Mouse (Mus musculus) fat pad, adult 2 months (tissue): Measurements from ENCODE around the gene Ctdspl.

Experiments used
- DNase-seq: peaks from one replicate; pipeline ENCODE4 v3.0.0-alpha.2; 2011; ENCODE audit warnings: low read depth, low spot score; ENCODE audit errors: extremely low read depth

The Ctdspl gene

GRCm38 (mm10) chr9:118926111-118926650 lies at the start of gene Ctdspl:
Gene Ctdspl (plus strand): TSS chr9:118926453.
- no peak for DNase-seq

GRCm38 (mm10) chr9:118876902-118877301 lies 49.4 kb upstream of the Ctdspl start:
- DNase-seq = no peak

- no peak for DNase-seq
Observed at GRCm38 (mm10) chr9:118877365-118878008, 48.8 kb upstream of the Ctdspl start.

- DNase-seq = no peak
Observed at GRCm38 (mm10) chr9:118878596-118878995, 47.7 kb upstream of the Ctdspl start.

- no peak for DNase-seq
Observed at GRCm38 (mm10) chr9:118881281-118881945, 44.8 kb upstream of the Ctdspl start.

GRCm38 (mm10) chr9:118881946-118882284 lies 44.3 kb upstream of the Ctdspl start:
- no peak for DNase-seq

- no peak for DNase-seq
Observed at GRCm38 (mm10) chr9:118883150-118883549, 43.1 kb upstream of the Ctdspl start.

GRCm38 (mm10) chr9:118885785-118886184 lies 40.5 kb upstream of the Ctdspl start:
- no peak for DNase-seq

GRCm38 (mm10) chr9:118887201-118887600 lies 39.1 kb upstream of the Ctdspl start:
- DNase-seq = no peak

- no peak for DNase-seq
Observed at GRCm38 (mm10) chr9:118887734-118888133, 38.5 kb upstream of the Ctdspl start.

GRCm38 (mm10) chr9:118890149-118890548 lies 36.1 kb upstream of the Ctdspl start:
- no peak for DNase-seq

GRCm38 (mm10) chr9:118890645-118891044 lies 35.6 kb upstream of the Ctdspl start:
- no peak for DNase-seq

GRCm38 (mm10) chr9:118891068-118891467 lies 35.2 kb upstream of the Ctdspl start:
- no peak for DNase-seq

GRCm38 (mm10) chr9:118891593-118891992 lies 34.7 kb upstream of the Ctdspl start:
- no peak for DNase-seq

- no peak for DNase-seq
Observed at GRCm38 (mm10) chr9:118895101-118895500, 31.2 kb upstream of the Ctdspl start.

- no peak for DNase-seq
Observed at GRCm38 (mm10) chr9:118900677-118901076, 25.6 kb upstream of the Ctdspl start.

- no peak for DNase-seq
Observed at GRCm38 (mm10) chr9:118901917-118902316, 24.3 kb upstream of the Ctdspl start.

GRCm38 (mm10) chr9:118907934-118908620 lies 18.2 kb upstream of the Ctdspl start:
- DNase-seq = no peak

- DNase-seq = no peak
Observed at GRCm38 (mm10) chr9:118913048-118913447, 13.2 kb upstream of the Ctdspl start.

GRCm38 (mm10) chr9:118913613-118914012 lies 12.6 kb upstream of the Ctdspl start:
- DNase-seq = no peak

- no peak for DNase-seq
Observed at GRCm38 (mm10) chr9:118914589-118914988, 11.7 kb upstream of the Ctdspl start.

GRCm38 (mm10) chr9:118915290-118915689 lies 11.0 kb upstream of the Ctdspl start:
- no peak for DNase-seq
